In genomic region chr3:106981323-106981722, GRCm38 (mm10) we compare ENCODE assay signal across 22 mouse cellular contexts. TPM values are rescaled to one million over a fixed set of nuclear protein-coding genes. Genes with fewer than 3 reads are reported as not detected.
DNase-seq lines count a peak whose midpoint lies in the region; ATAC-seq lines count a peak whose summit lies in the region.
"Had no signal": no experiment of that assay in that cellular context is flagged by ENCODE, and none has a peak within 500 bp of the region (broad histone marks: within the 10 kb centered on the region; RNA-seq: fewer than 3 reads in every experiment).

No protein-coding gene starts in this region.

- no peaks in the 10 kb centered on the region for H3K9me3 ChIP-seq in forebrain, embryonic 13.5 days (replicated peaks)
- no peaks in the 10 kb centered on the region for H3K9me3 ChIP-seq in forebrain, embryonic 10.5 days
- no peaks in the 10 kb centered on the region for H3K9me3 ChIP-seq in neural tube, embryonic 13.5 days
- no peaks in the 10 kb centered on the region for H3K9me3 ChIP-seq in midbrain, embryonic 14.5 days (ENCODE audit: control insufficient read depth, low read length)
- H3K9me3 ChIP-seq: embryonic facial prominence, embryonic 10.5 days; G1E; heart, embryonic 13.5 days; intestine, embryonic 15.5 days had no signal

- H3K4me3 ChIP-seq in forebrain, embryonic 13.5 days = no peak overlapping the region
- no peak overlapping the region for H3K4me3 ChIP-seq in forebrain, embryonic 10.5 days
- no peak overlapping the region for H3K4me3 ChIP-seq in neural tube, embryonic 13.5 days
- H3K4me3 ChIP-seq in midbrain, embryonic 14.5 days (replicated peaks; ENCODE audit: low read depth, low read length) = no peak overlapping the region
- H3K4me3 ChIP-seq: embryonic facial prominence, embryonic 10.5 days; heart, embryonic 13.5 days; intestine, embryonic 15.5 days; left cerebral cortex, adult 2 months had no signal

- DNase-seq in forebrain, embryonic 10.5 days (ENCODE audit: extremely low spot score, low spot score) = no peak
- DNase-seq in neural tube, embryonic 10.5 days (ENCODE audit: extremely low spot score, low spot score) = no peak
- DNase-seq in midbrain, embryonic 14.5 days = peak; percentile 60
- DNase-seq in thymus, postnatal 10 days (ENCODE audit: low spot score in 2 of 2) = no peak
- DNase-seq in gastrocnemius, adult 8-10 months (ENCODE audit: low spot score in 2 of 2) = no peak
- DNase-seq: adrenal gland, postnatal 36 days; cerebellum, adult 9-10 months; gastrocnemius, postnatal 10 days; heart, adult 18-20 months; kidney, adult 9 months; kidney, postnatal 36 days; layer of hippocampus, adult 9-11 months; lung, embryonic 14.5 days; thymus, postnatal 25 days had no signal

- no peaks in the 10 kb centered on the region for H3K36me3 ChIP-seq in forebrain, embryonic 13.5 days (ENCODE audit: poor library complexity, severe bottlenecking)
- no peaks in the 10 kb centered on the region for H3K36me3 ChIP-seq in forebrain, embryonic 10.5 days (replicated peaks)
- H3K36me3 ChIP-seq in neural tube, embryonic 13.5 days = no peaks in the 10 kb centered on the region
- H3K36me3 ChIP-seq in midbrain, embryonic 14.5 days (ENCODE audit: control insufficient read depth, insufficient read depth, low read length) = no peaks in the 10 kb centered on the region
- H3K36me3 ChIP-seq: embryonic facial prominence, embryonic 10.5 days; G1E; heart, embryonic 13.5 days; intestine, embryonic 15.5 days had no signal

- H3K9ac ChIP-seq in forebrain, embryonic 13.5 days = no peak overlapping the region
- H3K9ac ChIP-seq in neural tube, embryonic 13.5 days = no peak overlapping the region
- H3K9ac ChIP-seq in midbrain, embryonic 14.5 days (replicated peaks; ENCODE audit: low read length) = no peak overlapping the region; the same call in 1 of the 2 replicates
- H3K9ac ChIP-seq: heart, embryonic 13.5 days; intestine, embryonic 15.5 days; lung, embryonic 14.5 days had no signal

- peak; percentile 73 for ATAC-seq in forebrain, embryonic 13.5 days
- ATAC-seq in neural tube, embryonic 13.5 days (ENCODE audit: low read depth) = peak; percentile 61; the same call in 1 of the 2 replicates
- peak; percentile 57; the same call in 1 of the 2 replicates for ATAC-seq in midbrain, embryonic 14.5 days (ENCODE audit: low FRiP score, low TSS enrichment)
- ATAC-seq: intestine, embryonic 15.5 days had no signal

- peak overlapping the region; percentile 53 for H3K27ac ChIP-seq in forebrain, embryonic 13.5 days
- H3K27ac ChIP-seq in forebrain, embryonic 10.5 days = no peak overlapping the region
- 0 out of 2 replicates have a peak overlapping the region, but pooled peaks have one; percentile 52 for H3K27ac ChIP-seq in neural tube, embryonic 13.5 days (replicated peaks)
- H3K27ac ChIP-seq in midbrain, embryonic 14.5 days (replicated peaks; ENCODE audit: low read depth, low read length) = peak overlapping the region; percentile 76
- H3K27ac ChIP-seq: embryonic facial prominence, embryonic 10.5 days; heart, embryonic 13.5 days; intestine, embryonic 15.5 days; left cerebral cortex, adult 2 months had no signal

- peaks cover 20% of the 10 kb centered on the region for H3K4me1 ChIP-seq in forebrain, embryonic 13.5 days
- peaks cover 9% of the 10 kb centered on the region; the same call in 1 of the 2 replicates for H3K4me1 ChIP-seq in forebrain, embryonic 10.5 days
- 0 out of 2 replicates have a peak, but pooled peaks cover 6% of the 10 kb centered on the region for H3K4me1 ChIP-seq in neural tube, embryonic 13.5 days (replicated peaks)
- H3K4me1 ChIP-seq in midbrain, embryonic 14.5 days (ENCODE audit: control insufficient read depth, insufficient read depth, low read length) = peaks cover 12% of the 10 kb centered on the region
- H3K4me1 ChIP-seq: embryonic facial prominence, embryonic 10.5 days; intestine, embryonic 15.5 days had no signal

- H3K27me3 ChIP-seq in forebrain, embryonic 13.5 days = no peaks in the 10 kb centered on the region
- H3K27me3 ChIP-seq in forebrain, embryonic 10.5 days (ENCODE audit: poor library complexity, severe bottlenecking) = no peaks in the 10 kb centered on the region
- H3K27me3 ChIP-seq in neural tube, embryonic 13.5 days = no peaks in the 10 kb centered on the region
- no peaks in the 10 kb centered on the region for H3K27me3 ChIP-seq in midbrain, embryonic 14.5 days (ENCODE audit: control insufficient read depth, insufficient read depth, low read length)
- H3K27me3 ChIP-seq: heart, embryonic 13.5 days; intestine, embryonic 15.5 days had no signal

- WGBS in forebrain, embryonic 13.5 days = 24% methylated on average over 3 of the region's 3 CpGs
- 77% methylated on average over 3 of the region's 3 CpGs for WGBS in forebrain, embryonic 10.5 days
- 71% methylated on average over 3 of the region's 3 CpGs for WGBS in neural tube, embryonic 13.5 days
- 38% methylated on average over 3 of the region's 3 CpGs for WGBS in midbrain, embryonic 14.5 days

- H3K4me2 ChIP-seq in forebrain, embryonic 13.5 days = peak overlapping the region; percentile 21; the same call in 1 of the 2 replicates
- H3K4me2 ChIP-seq in neural tube, embryonic 13.5 days = no peak overlapping the region
- H3K4me2 ChIP-seq in midbrain, embryonic 14.5 days (ENCODE audit: low read length) = peak overlapping the region; percentile 26; the same call in 1 of the 2 replicates
- H3K4me2 ChIP-seq: heart, embryonic 13.5 days; intestine, embryonic 15.5 days; liver, embryonic 11.5 days; lung, embryonic 14.5 days had no signal

RNA-seq across cellular contexts. Expression of gene Kcna3, which starts 54.6 kb away (rescaled TPM):
- 12.9 and 13.4 TPM in 2 replicates for polyA plus RNA-seq in forebrain, embryonic 13.5 days (2015; fragmentation: Nextera tagmentation; extraction: Ambion mirVana)
- 3.3 and 3.5 TPM in 2 replicates for polyA plus RNA-seq in forebrain, embryonic 10.5 days (2016; fragmentation: Nextera tagmentation; extraction: Ambion mirVana)
- polyA plus RNA-seq in neural tube, embryonic 13.5 days (2015; fragmentation: Nextera tagmentation; extraction: Ambion mirVana) = 2.8 and 3.9 TPM in 2 replicates
- polyA plus RNA-seq in midbrain, embryonic 14.5 days (2014; fragmentation: Nextera tagmentation; extraction: Ambion mirVana) = 13.1 and 16.0 TPM in 2 replicates
- total RNA-seq in gastrocnemius, adult 8-10 months (2022) = not detected
- total RNA-seq: G1E had no signal
- polyA plus RNA-seq: G1E had no signal
